In genomic region chr3:80913111-80913778, GRCm38 (mm10) we compare ENCODE assay signal across 8 mouse cellular contexts. TPM values are rescaled to one million over a fixed set of nuclear protein-coding genes. Genes with fewer than 3 reads are reported as not detected.
A peak's percentile ranks its signal among the peaks of the same experiment; 100 is the strongest.
DNase-seq lines count a peak whose midpoint lies in the region; ATAC-seq and TF ChIP-seq lines count a peak whose summit lies in the region.

Glrb (minus strand) TSS chr3:80913660.

- H3K4me1 ChIP-seq in kidney, adult 2 months (ENCODE audit: control insufficient read depth, insufficient read depth, low read length) = no peaks in the 10 kb centered on the region; the same call in 1 of the 2 replicates
- 0 out of 2 replicates have a peak, but pooled peaks cover 2% of the 10 kb centered on the region for H3K4me1 ChIP-seq in forebrain, embryonic 11.5 days (replicated peaks; ENCODE audit: control insufficient read depth, insufficient read depth, low read length)
- peaks cover 9% of the 10 kb centered on the region; the same call in 1 of the 2 replicates for H3K4me1 ChIP-seq in hindbrain, embryonic 13.5 days (replicated peaks)
- H3K4me1 ChIP-seq in limb, embryonic 11.5 days (ENCODE audit: control insufficient read depth, insufficient read depth, low read length) = no peaks in the 10 kb centered on the region
- no peaks in the 10 kb centered on the region for H3K4me1 ChIP-seq in neural tube, embryonic 12.5 days

- peak; percentile 94 for ATAC-seq in forebrain, embryonic 11.5 days (replicated peaks; ENCODE audit: low FRiP score)
- ATAC-seq in hindbrain, embryonic 13.5 days (ENCODE audit: low FRiP score) = peak; percentile 94
- peak; percentile 89 for ATAC-seq in limb, embryonic 11.5 days (ENCODE audit: insufficient number of reproducible peaks, low FRiP score, low TSS enrichment, low read depth)
- peak; percentile 94 for ATAC-seq in neural tube, embryonic 12.5 days (ENCODE audit: low FRiP score, low read depth)

- TF ChIP-seq CTCF in kidney, adult 2 months (conservative IDR thresholded peaks at IDR 0.05; ENCODE audit: insufficient read depth, insufficient read length, low read depth, low read length) = no peak
- TF ChIP-seq CTCF in brain, embryonic 14.5 days (IDR thresholded peaks at IDR 0.05; ENCODE audit: borderline replicate concordance, extremely low read depth, insufficient read depth, insufficient read length) = no peak

- H3K36me3 ChIP-seq in kidney, adult 2 months (ENCODE audit: control insufficient read depth, insufficient read depth, low read length) = no peaks in the 10 kb centered on the region
- no peaks in the 10 kb centered on the region for H3K36me3 ChIP-seq in forebrain, embryonic 11.5 days (ENCODE audit: control insufficient read depth, insufficient read depth, low read length)
- H3K36me3 ChIP-seq in hindbrain, embryonic 13.5 days = peaks cover 4% of the 10 kb centered on the region; the same call in 1 of the 2 replicates
- H3K36me3 ChIP-seq in limb, embryonic 11.5 days (ENCODE audit: control insufficient read depth, insufficient read depth, low read length) = no peaks in the 10 kb centered on the region; the same call in 1 of the 2 replicates
- H3K36me3 ChIP-seq in neural tube, embryonic 12.5 days = no peaks in the 10 kb centered on the region

- peak within 1 kb of the TSS; percentile 94 for H3K4me2 ChIP-seq in forebrain, embryonic 11.5 days (ENCODE audit: low read depth, low read length, severe bottlenecking)
- H3K4me2 ChIP-seq in hindbrain, embryonic 13.5 days = peak within 1 kb of the TSS; percentile 75
- peak within 1 kb of the TSS; percentile 80 for H3K4me2 ChIP-seq in limb, embryonic 11.5 days (ENCODE audit: low read depth, severe bottlenecking)
- H3K4me2 ChIP-seq in neural tube, embryonic 12.5 days (replicated peaks) = peak within 1 kb of the TSS; percentile 87

- no peak for TF ChIP-seq POLR2A in kidney, adult 2 months (IDR thresholded peaks at IDR 0.05; ENCODE audit: low read depth, low read length)
- 0 out of 2 replicates have a peak, but pooled peaks have one; percentile 24 for TF ChIP-seq POLR2A in brain, embryonic 14.5 days (IDR thresholded peaks at IDR 0.05; ENCODE audit: borderline replicate concordance, extremely low read depth, insufficient read depth, insufficient read length, poor library complexity, severe bottlenecking)

- H3K27me3 ChIP-seq in kidney, adult 2 months (replicated peaks; ENCODE audit: control insufficient read depth, insufficient read depth, low read length) = no peaks in the 10 kb centered on the region
- no peaks in the 10 kb centered on the region for H3K27me3 ChIP-seq in forebrain, embryonic 11.5 days (ENCODE audit: control insufficient read depth, insufficient read depth, low read length)
- no peaks in the 10 kb centered on the region for H3K27me3 ChIP-seq in hindbrain, embryonic 13.5 days
- H3K27me3 ChIP-seq in limb, embryonic 11.5 days (ENCODE audit: control insufficient read depth, insufficient read depth, low read length) = no peaks in the 10 kb centered on the region
- no peaks in the 10 kb centered on the region for H3K27me3 ChIP-seq in neural tube, embryonic 12.5 days (replicated peaks)

- DNase-seq in kidney, adult 2 months = no peak
- no peak for DNase-seq in kidney, adult 8-10 months
- peak; percentile 80 for DNase-seq in brain, embryonic 14.5 days (ENCODE audit: low read depth)
- peak; percentile 79 for DNase-seq in forebrain, embryonic 11.5 days (ENCODE audit: low spot score)
- peak; percentile 74 for DNase-seq in limb, embryonic 11.5 days (ENCODE audit: low spot score)
- peak; percentile 17 to 60 for DNase-seq in urinary bladder, postnatal 4 days (ENCODE audit: low spot score in 2 of 2)

- WGBS in kidney, adult 2 months = 1% methylated on average over 76 of the region's 76 CpGs
- under 1% methylated on average over 52 of the region's 76 CpGs for WGBS in forebrain, embryonic 11.5 days
- WGBS in hindbrain, embryonic 13.5 days = under 1% methylated on average over 64 of the region's 76 CpGs
- under 1% methylated on average over 70 of the region's 76 CpGs for WGBS in limb, embryonic 11.5 days
- under 1% methylated on average over 58 of the region's 76 CpGs for WGBS in neural tube, embryonic 12.5 days

- H3K9me3 ChIP-seq in forebrain, embryonic 11.5 days (ENCODE audit: control insufficient read depth, low read length) = no peaks in the 10 kb centered on the region
- H3K9me3 ChIP-seq in hindbrain, embryonic 13.5 days = no peaks in the 10 kb centered on the region
- H3K9me3 ChIP-seq in limb, embryonic 11.5 days (ENCODE audit: control insufficient read depth, low read length) = no peaks in the 10 kb centered on the region
- H3K9me3 ChIP-seq in neural tube, embryonic 12.5 days = no peaks in the 10 kb centered on the region

- peak within 1 kb of the TSS; percentile 61 for H3K4me3 ChIP-seq in kidney, adult 2 months (ENCODE audit: insufficient read depth, low read depth, low read length)
- peak within 1 kb of the TSS; percentile 67 for H3K4me3 ChIP-seq in forebrain, embryonic 11.5 days (ENCODE audit: low read depth, low read length)
- H3K4me3 ChIP-seq in hindbrain, embryonic 13.5 days = peak within 1 kb of the TSS; percentile 84
- peak within 1 kb of the TSS; percentile 64 for H3K4me3 ChIP-seq in limb, embryonic 11.5 days (ENCODE audit: low read depth, low read length)
- H3K4me3 ChIP-seq in neural tube, embryonic 12.5 days = peak within 1 kb of the TSS; percentile 68

- H3K27ac ChIP-seq in kidney, adult 2 months (ENCODE audit: insufficient read depth, low read depth, low read length) = no peak within 1 kb of the TSS
- 0 out of 2 replicates have a peak within 1 kb of the TSS, but pooled peaks have one; percentile 25 for H3K27ac ChIP-seq in forebrain, embryonic 11.5 days (ENCODE audit: low read depth, low read length)
- H3K27ac ChIP-seq in hindbrain, embryonic 13.5 days = peak within 1 kb of the TSS; percentile 89
- H3K27ac ChIP-seq in limb, embryonic 11.5 days (replicated peaks; ENCODE audit: low read depth, low read length) = peak within 1 kb of the TSS; percentile 68; the same call in 1 of the 2 replicates
- peak within 1 kb of the TSS; percentile 62; the same call in 1 of the 2 replicates for H3K27ac ChIP-seq in neural tube, embryonic 12.5 days

- H3K9ac ChIP-seq in forebrain, embryonic 11.5 days (ENCODE audit: low read length) = peak within 1 kb of the TSS; percentile 88
- H3K9ac ChIP-seq in hindbrain, embryonic 13.5 days = peak within 1 kb of the TSS; percentile 96
- peak within 1 kb of the TSS; percentile 89 for H3K9ac ChIP-seq in limb, embryonic 11.5 days (ENCODE audit: low read length)
- peak within 1 kb of the TSS; percentile 87 for H3K9ac ChIP-seq in neural tube, embryonic 12.5 days

RNA-seq across cellular contexts. Expression of gene Glrb, which starts in this region (rescaled TPM):
- polyA plus RNA-seq in kidney, adult 2 months (2012; rRNA removed) = 0.28 and 0.45 TPM in 2 replicates
- 15.0 and 15.5 TPM in 2 replicates for polyA plus RNA-seq in brain, embryonic 14.5 days (2012; rRNA removed)
- 10.9 and 11.0 TPM in 2 replicates for polyA plus RNA-seq in forebrain, embryonic 11.5 days (2014; fragmentation: Nextera tagmentation; extraction: Ambion mirVana)
- 21.9 and 23.9 TPM in 2 replicates for polyA plus RNA-seq in hindbrain, embryonic 13.5 days (2015; fragmentation: Nextera tagmentation; extraction: Ambion mirVana)
- polyA plus RNA-seq in limb, embryonic 11.5 days (2014; fragmentation: Nextera tagmentation; extraction: Ambion mirVana) = 25.8 and 26.6 TPM in 2 replicates
- 13.5 and 13.6 TPM in 2 replicates for polyA plus RNA-seq in neural tube, embryonic 12.5 days (2016; fragmentation: Nextera tagmentation; extraction: Ambion mirVana)

Comparison
In these comparisons a context has a peak if more than half of its experiments do, and no peak if none do; other contexts are left out.
1. DNase-seq: peak in brain, embryonic 14.5 days (single experiment), forebrain, embryonic 11.5 days (single experiment), limb, embryonic 11.5 days (single experiment) and urinary bladder, postnatal 4 days (2 of 2); none in kidney, adult 2 months (single experiment) and kidney, adult 8-10 months (0 of 2).
2. Peak in every context shown above with its lines, with median percentiles within 50 percentile points of each other: H3K4me3 ChIP-seq, ATAC-seq, H3K4me2 ChIP-seq and H3K9ac ChIP-seq.